Mouse (Mus musculus) ovary, adult 10 weeks (tissue): ENCODE results near the gene Mgarp. TPM values are rescaled to one million over a fixed set of nuclear protein-coding genes. Genes with fewer than 3 reads are reported as not detected.

ENCODE experiments used
- polyA plus RNA-seq: library from polyadenylated mRNA; stranded (reverse); fragments of 350-450 nt; fragmentation: Illumina TruSeq; extraction: RNeasy Lipid Tissue Mini Kit (QIAGEN cat#74804); gene quantifications from one replicate; pipeline ENCODE4 v1.2.3, GENCODE M21; 2014

Gene Mgarp
- polyA plus RNA-seq, result 765 TPM

DNA sequence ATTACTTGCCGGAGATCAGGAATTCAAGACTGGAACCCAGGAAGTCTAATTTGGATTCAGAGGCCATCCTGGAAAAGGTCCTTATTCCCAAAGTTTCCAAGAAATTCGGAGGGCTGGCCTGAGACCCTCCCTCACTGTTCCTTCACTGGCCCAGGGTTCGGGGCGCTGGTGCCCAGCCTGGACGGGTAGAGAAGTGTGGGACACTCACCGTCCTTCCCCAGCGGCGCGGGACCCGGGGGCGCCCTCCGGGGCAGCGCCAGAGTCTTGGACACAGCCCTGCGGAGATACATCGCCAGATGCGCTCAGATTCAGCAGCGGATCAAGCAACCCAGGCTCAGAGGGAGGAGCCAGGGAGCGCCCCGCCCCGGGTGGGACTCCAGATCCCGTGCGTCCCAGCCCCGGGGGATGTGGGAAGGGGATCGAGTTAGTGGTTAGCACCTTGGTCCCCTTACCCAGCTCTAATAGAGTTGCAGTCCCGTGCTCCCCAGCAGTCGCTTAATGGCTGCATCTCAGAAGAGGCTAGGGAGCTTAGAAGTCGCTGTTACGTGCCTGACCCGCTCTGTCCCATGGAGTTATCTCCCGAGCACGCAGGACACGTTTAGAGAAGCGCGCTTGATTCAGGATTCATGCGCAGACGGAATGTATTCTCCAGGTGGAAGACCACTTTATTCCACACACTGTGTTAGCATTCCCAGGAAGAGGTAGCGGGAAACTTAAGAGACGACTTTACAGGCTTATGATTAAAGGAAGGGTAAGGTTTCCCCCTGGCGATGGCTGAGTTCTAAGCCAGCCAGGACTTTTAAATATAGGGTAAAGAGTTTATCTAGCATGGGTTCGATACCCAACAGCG, at the start of gene Mgarp:
Gene Mgarp (minus strand): TSS at position 520 of the 850 bp plus-strand sequence.

DNA sequence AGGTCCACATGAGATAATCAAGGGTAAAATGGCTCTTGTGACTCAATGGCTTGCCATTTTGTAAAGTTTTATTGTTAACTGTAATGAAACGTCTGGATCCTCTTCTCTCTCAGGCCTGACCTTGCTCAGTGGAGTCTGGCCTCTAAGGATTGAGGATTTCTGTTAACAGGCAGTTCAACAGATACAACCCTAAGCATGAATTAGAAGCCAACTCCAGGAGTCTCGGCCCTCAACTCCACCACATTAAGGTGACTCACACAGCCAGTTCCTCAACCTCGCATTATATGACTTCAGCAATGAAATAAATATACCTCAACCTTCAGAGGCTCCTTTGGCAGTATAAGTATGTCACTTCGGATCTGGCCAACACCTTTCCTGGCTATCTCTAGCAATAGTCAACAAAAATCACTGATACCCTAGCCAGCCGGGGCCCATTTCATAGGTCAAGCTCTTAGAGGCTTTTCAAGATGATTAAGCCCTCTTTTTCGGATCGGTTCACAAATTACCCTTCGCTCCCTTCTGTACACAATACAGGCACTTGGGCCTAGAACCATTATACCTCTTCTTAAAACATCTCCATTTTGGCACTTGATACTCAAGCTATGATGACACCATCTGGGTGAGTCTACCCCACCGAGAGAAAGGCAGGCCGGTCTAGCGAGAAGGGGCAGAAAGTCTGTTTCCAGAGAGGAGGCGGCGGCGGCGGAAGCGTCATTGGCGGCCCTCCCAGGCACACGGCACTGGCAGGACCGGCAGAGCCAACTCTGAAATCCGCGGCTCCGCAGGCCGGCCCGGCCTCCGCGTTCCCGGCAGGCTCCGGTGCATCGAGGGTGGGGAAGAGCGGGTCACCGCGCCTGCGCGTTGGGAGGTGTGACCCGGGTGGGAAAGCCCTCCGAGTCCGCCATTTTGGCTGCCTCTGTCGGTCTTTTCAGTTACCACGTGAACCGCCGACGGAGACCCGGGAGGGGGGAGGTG, 18.8 kb upstream of the Mgarp start, which contains the start of gene Naa15:
Gene Naa15 (plus strand): TSS at position 51 of the 975 bp plus-strand sequence.

DNA sequence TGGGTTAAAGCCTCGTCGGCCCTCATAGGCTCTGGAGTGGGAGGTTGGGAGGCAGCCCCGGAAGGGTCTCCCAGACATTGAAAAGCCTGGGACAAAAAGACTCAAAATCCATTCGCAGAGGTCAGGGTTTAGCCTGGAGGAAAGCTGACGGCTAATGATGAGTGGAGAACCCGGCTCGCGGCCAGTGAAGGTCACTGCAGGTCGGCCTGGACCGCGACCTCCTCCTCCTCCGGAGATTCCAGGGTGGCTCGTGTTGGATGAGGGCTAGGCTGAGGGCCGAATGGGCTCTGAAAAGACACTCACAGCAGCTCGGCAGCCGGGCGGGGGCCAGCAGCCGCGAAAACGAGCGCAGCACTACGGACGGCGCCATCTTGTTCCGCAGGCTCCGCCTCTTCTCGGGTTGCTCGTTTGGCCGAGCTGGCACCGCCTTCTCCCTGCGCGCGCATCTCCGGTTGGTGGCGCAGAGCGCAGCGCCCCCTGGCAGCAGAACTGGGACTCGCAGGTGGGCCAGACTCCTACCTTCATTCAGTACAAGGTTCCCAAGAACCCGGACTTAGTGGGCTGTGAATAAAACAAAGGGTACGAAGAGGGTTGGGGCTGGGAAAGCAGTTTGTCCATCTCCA, 12.1 kb upstream of the Mgarp start, which contains the start of gene Ndufc1:
Gene Ndufc1 (minus strand): TSS at position 428 of the 623 bp plus-strand sequence.

DNA sequence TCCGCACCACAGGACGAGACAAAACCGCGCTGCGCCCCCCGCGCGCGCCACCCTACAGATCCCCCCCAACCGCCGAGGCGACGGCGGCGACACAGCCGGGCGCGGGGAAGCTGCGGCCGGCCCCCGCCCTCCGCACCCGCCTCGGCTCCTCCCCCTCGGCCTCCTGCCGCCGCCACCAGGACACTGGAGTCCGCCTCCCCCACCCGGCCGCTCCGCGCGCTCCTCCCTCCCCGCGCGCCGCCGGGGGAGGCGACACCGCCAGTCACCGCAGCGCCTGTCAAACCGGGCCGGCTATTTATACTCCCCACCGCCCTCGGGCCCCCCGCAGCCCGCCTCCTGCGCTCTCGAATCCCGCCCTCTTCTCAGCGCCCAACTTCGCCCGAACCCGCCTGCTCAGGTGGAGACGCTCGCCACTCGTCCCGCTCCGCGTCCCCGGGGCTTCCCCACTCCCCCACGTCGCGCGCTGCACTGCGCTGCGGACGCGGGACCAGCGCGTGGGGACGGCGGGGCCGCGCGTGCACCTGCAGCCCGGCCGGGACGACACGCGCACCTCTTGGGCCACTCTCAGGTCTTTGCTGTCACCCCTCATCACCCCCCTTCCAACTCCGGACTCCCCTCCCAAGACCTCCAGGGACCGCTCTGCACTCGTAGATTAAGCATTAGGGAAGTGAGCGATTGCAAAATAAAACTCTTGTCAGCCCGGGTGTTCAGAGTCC, 55.8 kb downstream of the Mgarp start, which contains the start of gene Elf2:
Gene Elf2 (minus strand): TSS at position 112 of the 716 bp plus-strand sequence.

Other genes starting within 250 kb of the Mgarp start
- 17.2 TPM for gene Noct, start 172.3 kb downstream of the Mgarp start, polyA plus RNA-seq
- gene Elf2, start 56.1 kb downstream of the Mgarp start, polyA plus RNA-seq, result 91.3 TPM
- 382 TPM for gene Ndufc1, start 12.2 kb upstream of the Mgarp start, polyA plus RNA-seq
- gene Naa15, start 18.4 kb upstream of the Mgarp start, polyA plus RNA-seq, result 373 TPM
- gene Rab33b, start 87.2 kb upstream of the Mgarp start, polyA plus RNA-seq, result 40.2 TPM
- 69.8 TPM for gene Setd7, start 164.1 kb upstream of the Mgarp start, polyA plus RNA-seq